Mouse (Mus musculus): ENCODE measurements around the gene Rrn3.
"Not testable (repeated sequence)": the region's sequence is repeated elsewhere in the genome, so short reads cannot be mapped to it uniquely, and the experiment has no call there.

DNA sequence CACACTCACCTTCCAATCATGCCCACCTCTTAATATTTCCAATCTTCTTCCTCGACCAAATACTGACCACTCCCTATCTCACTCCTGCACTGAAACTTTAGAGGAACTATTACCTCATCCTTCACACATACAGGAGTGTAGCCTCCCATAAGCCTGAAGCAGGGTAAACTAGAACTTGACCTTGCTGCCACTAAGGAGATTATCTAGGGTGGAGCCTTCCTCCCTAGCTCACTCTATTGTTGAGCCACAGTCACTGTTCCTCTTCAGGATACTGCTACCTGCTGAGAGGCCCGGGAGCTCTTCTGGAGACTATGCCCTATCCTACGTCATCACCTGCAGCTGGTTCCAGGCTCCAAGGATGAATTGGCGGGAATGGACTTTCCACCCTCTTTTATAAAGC is 41.5 kb upstream of the Rrn3 start:
- not testable (repeated sequence) for TF ChIP-seq CTCF (IDR thresholded peaks at IDR 0.05; ENCODE audit: borderline replicate concordance, insufficient read depth, low read length); POLR2A (IDR thresholded peaks at IDR 0.05; ENCODE audit: low read depth, low read length)

Data from embryonic fibroblast, embryonic 13.5 days (primary cell).